Mouse (Mus musculus): ENCODE measurements at regions not wholly inside any gene's neighbourhood (a gene's known extent, or its start where the extent isn't known, plus 50 kb on each side); places are given as distances from the start of the nearest gene placed in this dataset.

GRCm38 (mm10) chr11:90981626-90982025 is 293.5 kb upstream of the Tom1l1 start:
- intact Hi-C loops (cut with DNase I): no loop called here
- no peak for DNase-seq (ENCODE audit: extremely low spot score in 1 of 2, low spot score in 2 of 2)

- DNase-seq (ENCODE audit: extremely low spot score in 1 of 2, low spot score in 2 of 2): no peak
- intact Hi-C loops (cut with DNase I): no loop called here
Measured at GRCm38 (mm10) chr11:90978234-90978633, 290.1 kb upstream of the Tom1l1 start.

- intact Hi-C loops (cut with DNase I): no loop called here
- peak; percentile 3 to 25 for DNase-seq (ENCODE audit: extremely low spot score in 1 of 2, low spot score in 2 of 2)
Measured at GRCm38 (mm10) chr11:90941076-90941475, 252.9 kb upstream of the Tom1l1 start.

- no peak for DNase-seq (ENCODE audit: extremely low spot score in 1 of 2, low spot score in 2 of 2)
- intact Hi-C loops (cut with DNase I): no loop called here
Measured at GRCm38 (mm10) chr11:90925738-90926137, 237.6 kb upstream of the Tom1l1 start.

GRCm38 (mm10) chr11:90917782-90918181 is 229.6 kb upstream of the Tom1l1 start:
- DNase-seq (ENCODE audit: extremely low spot score in 1 of 2, low spot score in 2 of 2): no peak
- intact Hi-C loops (cut with DNase I): no loop called here

- intact Hi-C loops (cut with DNase I): no loop called here
Measured at GRCm38 (mm10) chr11:90894236-90894635, 206.1 kb upstream of the Tom1l1 start.

GRCm38 (mm10) chr11:90873122-90873521 is 185.0 kb upstream of the Tom1l1 start:
- intact Hi-C loops (cut with DNase I): no loop called here
- DNase-seq (ENCODE audit: extremely low spot score in 1 of 2, low spot score in 2 of 2): no peak

More at GRCm38 (mm10) chr11:90894236-90894635, 206.1 kb upstream of the Tom1l1 start:
- DNase-seq (ENCODE audit: extremely low spot score in 1 of 2, low spot score in 2 of 2): no peak

- intact Hi-C loops (cut with DNase I): no loop called here
- DNase-seq (ENCODE audit: extremely low spot score in 1 of 2, low spot score in 2 of 2): no peak
Measured at GRCm38 (mm10) chr11:90871686-90872085, 183.5 kb upstream of the Tom1l1 start.

GRCm38 (mm10) chr11:90863981-90864760 is 176.0 kb upstream of the Tom1l1 start:
- intact Hi-C loops (cut with DNase I): no loop called here
- peak in 1 of 2 experiments; percentile 9 for DNase-seq (ENCODE audit: extremely low spot score in 1 of 2, low spot score in 2 of 2)

GRCm38 (mm10) chr11:90855731-90856130 is 167.6 kb upstream of the Tom1l1 start:
- no peak for DNase-seq (ENCODE audit: extremely low spot score in 1 of 2, low spot score in 2 of 2)
- intact Hi-C loops (cut with DNase I): no loop called here

GRCm38 (mm10) chr11:90855324-90855723 is 167.2 kb upstream of the Tom1l1 start:
- intact Hi-C loops (cut with DNase I): no loop called here
- DNase-seq (ENCODE audit: extremely low spot score in 1 of 2, low spot score in 2 of 2): no peak

GRCm38 (mm10) chr11:90851221-90851620 is 163.1 kb upstream of the Tom1l1 start:
- intact Hi-C loops (cut with DNase I): no loop called here
- no peak for DNase-seq (ENCODE audit: extremely low spot score in 1 of 2, low spot score in 2 of 2)

GRCm38 (mm10) chr11:90844925-90845319 is 156.8 kb upstream of the Tom1l1 start:
- intact Hi-C loops (cut with DNase I): no loop called here
- DNase-seq (ENCODE audit: extremely low spot score in 1 of 2, low spot score in 2 of 2): no peak

GRCm38 (mm10) chr11:90844266-90844924 is 156.2 kb upstream of the Tom1l1 start:
- DNase-seq (ENCODE audit: extremely low spot score in 1 of 2, low spot score in 2 of 2): no peak
- intact Hi-C loops (cut with DNase I): no loop called here

- no peak for DNase-seq (ENCODE audit: extremely low spot score in 1 of 2, low spot score in 2 of 2)
- intact Hi-C loops (cut with DNase I): no loop called here
Measured at GRCm38 (mm10) chr11:90838161-90838560, 150.0 kb upstream of the Tom1l1 start.

- DNase-seq (ENCODE audit: extremely low spot score in 1 of 2, low spot score in 2 of 2): no peak
- intact Hi-C loops (cut with DNase I): no loop called here
Measured at GRCm38 (mm10) chr11:90824761-90825160, 136.6 kb upstream of the Tom1l1 start.

GRCm38 (mm10) chr11:90816727-90817126 is 128.6 kb upstream of the Tom1l1 start:
- intact Hi-C loops (cut with DNase I): no loop called here
- DNase-seq (ENCODE audit: extremely low spot score in 1 of 2, low spot score in 2 of 2): no peak

GRCm38 (mm10) chr11:90814471-90814870 is 126.3 kb upstream of the Tom1l1 start:
- intact Hi-C loops (cut with DNase I): no loop called here
- no peak for DNase-seq (ENCODE audit: extremely low spot score in 1 of 2, low spot score in 2 of 2)

GRCm38 (mm10) chr11:90812971-90813370 is 124.8 kb upstream of the Tom1l1 start:
- no peak for DNase-seq (ENCODE audit: extremely low spot score in 1 of 2, low spot score in 2 of 2)
- intact Hi-C loops (cut with DNase I): no loop called here

GRCm38 (mm10) chr11:90812530-90812929 is 124.4 kb upstream of the Tom1l1 start:
- intact Hi-C loops (cut with DNase I): no loop called here
- no peak for DNase-seq (ENCODE audit: extremely low spot score in 1 of 2, low spot score in 2 of 2)

All from left cerebral cortex, postnatal 10 days (tissue).